Mouse (Mus musculus): ENCODE measurements around the gene Tbck. TPM values are rescaled to one million over a fixed set of nuclear protein-coding genes. Genes with fewer than 3 reads are reported as not detected.

The Tbck gene
- total RNA-seq, 2 experiments from 2014 or later, result 8.2 to 8.9 TPM

DNA sequence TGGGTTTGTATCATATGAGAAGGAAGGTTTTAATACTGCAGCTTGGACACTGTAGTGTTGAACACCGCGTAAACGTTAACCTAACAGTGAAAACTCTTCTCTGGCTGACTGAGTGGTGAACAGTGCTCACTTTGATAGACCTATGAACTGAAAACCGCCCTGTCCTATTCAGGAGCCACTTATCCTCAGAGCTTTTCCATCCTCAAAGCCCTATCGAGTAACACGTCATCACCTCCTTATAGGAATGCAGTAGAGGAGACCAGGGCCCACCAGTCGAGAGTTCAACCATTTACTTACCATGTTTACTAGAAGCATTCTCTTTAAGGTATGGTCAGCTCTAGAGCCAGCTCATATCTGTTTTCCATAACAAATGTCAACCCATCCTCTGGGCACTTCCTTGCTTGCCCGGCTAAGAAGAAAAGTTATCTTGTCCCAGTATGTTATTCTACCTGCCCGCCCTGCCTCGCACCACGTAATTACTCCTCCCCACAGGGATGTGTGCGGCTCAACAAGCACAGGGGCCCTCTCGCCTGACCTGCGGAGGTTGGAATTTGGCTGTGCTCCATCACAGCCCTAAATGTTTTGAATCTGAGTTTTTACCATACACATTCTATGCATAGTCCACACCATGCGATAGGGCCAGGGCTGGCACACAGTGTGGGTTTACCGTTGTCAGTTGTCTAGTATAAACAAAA, 147.4 kb downstream of the Tbck start:
- DNase-seq, result no peak

DNA sequence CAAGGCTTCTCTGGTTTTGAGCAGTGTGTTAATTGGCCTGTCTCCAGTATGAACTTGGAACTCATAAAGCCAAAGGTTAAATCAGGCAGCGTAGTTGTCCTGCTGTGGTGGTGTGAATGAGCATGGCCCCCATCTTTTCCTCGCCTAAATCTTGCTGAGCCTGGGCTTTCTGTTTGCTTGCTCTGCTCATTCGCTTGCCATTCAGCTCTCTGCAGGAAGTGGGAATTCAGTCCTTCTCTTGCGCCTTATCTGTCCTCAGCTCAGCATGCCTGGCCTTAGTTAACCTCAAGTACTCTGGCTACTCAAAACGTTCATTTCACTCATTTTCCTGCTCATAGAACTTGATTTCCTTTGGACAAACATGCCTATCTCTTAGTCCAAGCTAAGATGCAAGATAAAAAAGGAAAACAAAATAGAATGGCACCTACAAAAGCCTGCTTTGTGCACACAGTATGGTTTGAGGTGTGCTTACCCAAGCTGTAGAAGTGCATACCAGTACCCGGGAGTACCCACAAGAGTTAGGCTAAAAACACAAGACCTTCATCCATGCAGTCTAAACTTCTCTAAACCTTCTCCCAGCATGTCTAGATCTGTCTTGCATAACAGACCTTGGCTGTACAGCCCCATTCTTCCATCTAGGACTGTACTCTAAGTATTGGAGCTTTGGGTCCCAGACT, 151.3 kb downstream of the Tbck start:
- DNase-seq, result no peak

DNA sequence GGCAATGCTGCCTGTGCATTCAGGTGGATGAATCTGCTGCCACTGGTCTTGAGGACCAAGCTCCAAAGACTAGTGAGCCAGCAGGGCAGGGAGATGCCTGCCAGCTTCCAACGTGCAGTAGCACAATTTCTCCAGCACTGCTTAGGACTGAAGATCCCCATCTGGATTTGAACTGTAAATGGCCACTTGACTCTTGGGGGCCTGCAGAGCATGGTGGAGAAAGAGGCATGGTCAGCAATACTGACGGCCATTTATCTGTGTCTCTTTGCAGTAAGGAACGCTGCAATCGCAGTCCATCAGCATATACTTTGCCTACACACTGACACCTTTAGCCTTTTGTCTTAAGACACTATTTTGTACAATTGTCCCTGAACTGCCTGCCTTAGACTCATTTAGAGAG, 153.2 kb downstream of the Tbck start:
- DNase-seq, result no peak

DNA sequence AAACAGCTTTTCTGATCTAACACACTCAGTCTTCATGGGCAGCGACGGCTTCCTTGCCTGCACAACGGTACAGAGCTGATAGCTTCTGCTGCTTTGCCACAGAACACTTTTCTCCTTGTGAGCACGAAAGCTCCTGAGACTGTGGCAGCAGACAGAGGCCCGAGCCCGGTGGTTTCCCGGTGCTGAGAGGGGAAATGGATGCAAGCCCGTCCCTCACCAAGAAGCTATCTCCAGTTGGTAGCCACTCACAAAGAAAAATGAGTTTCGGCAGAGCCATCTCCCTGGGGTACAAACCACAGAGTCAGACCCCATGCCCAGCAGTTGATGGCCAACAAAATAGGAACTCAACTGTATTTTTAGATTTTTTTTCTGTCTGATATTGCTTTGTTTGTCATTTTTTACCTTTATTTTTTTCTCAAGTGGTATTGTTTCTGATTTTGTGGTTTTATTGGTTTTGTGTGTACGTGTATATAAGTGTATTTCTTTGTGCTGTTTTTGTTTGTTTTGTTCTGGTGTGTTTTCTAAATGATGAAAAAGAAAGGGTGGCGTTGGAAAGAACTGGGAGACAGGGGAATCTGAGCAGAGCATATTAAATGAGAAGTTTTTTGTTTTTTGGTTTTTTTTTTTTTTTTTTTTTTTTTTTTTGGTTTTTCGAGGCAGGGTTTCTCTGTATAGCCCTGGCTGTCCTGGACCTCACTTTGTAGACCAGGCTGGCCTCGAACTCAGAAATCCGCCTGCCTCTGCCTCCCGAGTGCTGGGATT, 154.9 kb downstream of the Tbck start:
- DNase-seq, result no peak

DNA sequence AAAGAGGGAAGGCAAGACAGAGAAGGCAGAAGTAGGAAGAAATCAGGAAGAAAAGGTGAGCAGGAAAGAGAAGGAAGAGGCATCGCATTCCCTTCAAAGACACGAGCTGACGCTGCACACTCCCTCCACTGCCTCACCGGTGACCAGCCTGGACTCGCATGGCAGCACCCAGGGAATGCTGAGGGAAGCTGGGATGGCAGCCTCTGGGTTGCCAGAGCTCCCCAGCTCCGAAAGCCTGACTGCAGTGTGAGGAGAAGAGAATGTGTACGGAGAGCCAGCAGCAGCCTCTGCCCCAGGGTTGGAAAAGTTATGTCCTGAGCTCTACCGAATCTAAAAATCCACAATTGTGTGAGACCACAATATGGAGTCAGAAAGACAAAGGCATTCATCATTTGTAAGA, 155.6 kb downstream of the Tbck start:
- DNase-seq, result no peak

DNA sequence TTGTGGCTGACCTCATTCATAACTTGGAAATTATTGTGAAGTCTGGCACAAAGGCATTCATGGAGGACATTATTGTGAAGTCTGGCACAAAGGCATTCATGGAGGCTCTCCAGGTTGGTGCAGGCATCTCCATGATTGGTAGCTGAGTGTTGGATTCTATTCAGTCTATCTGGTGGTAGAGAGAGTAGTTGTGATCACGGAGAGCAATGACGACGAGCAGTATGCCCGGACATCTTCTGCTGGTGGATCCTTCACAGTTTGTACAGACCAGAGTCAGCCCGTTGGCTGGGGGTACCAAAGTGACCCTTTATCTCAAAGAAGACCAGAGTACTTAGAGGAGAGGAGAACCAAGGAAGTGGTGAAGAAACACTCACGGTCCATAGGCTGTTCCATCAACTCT, 158.7 kb downstream of the Tbck start:
- no peak for DNase-seq

DNA sequence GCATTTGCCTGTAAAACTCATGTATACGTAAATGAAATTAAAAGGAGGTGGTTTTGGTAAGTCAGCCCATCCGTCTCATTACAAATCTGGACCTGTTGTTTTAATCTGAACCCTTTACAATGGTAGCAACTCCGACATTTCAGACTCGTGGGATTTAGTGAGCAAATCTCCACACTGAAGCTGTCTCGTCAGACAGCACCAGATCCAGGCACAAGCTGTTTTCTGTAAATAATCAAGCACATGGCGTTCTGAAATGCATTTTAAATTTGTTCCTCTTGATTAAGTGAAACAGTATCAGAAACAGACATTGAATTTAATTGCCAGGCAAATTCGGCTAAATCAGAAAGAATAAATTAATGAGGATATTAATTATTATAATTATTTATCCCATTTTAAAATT, 165.7 kb downstream of the Tbck start:
- no peak for DNase-seq

DNA sequence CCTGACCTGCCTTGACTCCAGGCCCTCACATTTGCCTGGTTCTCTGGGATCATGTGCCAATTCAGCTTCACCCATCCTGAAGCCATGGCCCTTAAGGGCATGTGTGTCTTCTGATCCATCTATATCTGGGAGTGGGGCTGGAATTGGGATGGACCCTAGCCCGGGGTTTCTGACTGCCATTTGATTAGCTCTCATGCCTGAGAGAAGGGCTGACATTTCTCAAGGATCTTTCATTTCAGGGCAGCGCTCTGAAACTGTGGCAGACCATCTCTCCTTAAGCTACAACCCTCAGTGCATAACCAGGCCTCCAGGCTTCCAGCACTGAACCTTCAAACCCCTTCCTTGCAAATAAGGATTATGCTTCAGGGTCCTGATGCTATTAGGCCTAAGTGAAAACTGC, 166.5 kb downstream of the Tbck start:
- DNase-seq, result no peak

DNA sequence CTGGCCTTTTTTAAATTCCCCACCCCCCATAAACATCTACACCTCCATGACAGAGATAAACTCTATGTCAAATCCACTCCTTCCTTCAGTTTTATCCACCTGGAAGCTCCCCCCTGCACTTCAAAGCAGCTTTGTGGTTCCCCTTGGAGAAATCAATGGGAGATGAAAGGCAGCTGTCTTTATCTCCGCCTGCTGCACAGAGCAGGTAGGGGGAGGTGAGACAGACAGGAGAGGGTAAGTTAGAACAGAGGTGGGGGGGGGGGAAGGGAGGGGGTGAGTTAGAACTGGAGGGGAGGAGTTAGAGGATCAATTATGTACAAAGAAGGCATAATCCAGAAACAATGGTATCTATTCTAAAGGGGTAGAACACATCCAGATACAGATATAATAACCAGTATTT, 167.5 kb downstream of the Tbck start:
- no peak for DNase-seq

DNA sequence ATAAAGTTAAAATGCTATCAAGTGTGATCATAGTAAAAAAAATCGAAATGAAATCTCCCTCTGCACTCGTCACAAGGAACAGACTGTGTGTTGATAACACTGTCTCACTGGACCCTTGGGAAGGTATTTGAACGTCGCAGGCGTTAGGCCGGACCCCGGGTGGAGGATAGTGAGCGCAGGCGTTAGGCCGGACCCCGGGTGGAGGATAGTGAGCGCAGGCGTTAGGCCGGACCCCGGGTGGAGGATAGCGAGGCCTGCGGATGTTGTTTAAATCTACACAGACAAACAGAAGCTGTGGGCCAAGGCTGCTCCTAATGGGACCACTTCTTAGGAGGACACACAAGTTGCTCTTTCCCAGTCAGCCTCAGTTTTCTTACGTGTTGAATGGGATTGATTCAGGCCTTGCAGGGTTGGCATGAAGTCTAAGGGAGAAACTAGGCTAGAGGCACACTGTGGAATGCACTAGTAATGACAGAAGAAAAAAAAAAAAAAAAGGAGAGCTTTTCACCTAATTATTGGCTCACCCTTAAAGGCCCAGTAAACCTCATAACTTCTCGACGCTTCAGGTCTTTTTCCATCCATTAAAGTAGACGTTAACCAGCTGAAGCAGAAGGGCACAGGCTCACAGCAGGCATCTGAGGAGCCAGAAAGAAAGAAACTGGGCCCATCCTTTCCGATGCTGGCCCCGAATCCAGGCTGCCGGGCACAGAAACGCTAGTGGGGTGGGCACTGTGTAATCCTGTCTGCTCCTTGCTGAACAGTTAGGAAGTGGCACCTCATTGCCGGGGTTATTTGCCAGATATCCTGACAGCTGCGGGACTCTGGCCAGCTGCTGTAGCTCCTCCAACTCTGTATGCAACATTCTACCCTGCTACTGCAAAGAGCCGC, 168.1 kb downstream of the Tbck start:
- DNase-seq, result no peak

DNA sequence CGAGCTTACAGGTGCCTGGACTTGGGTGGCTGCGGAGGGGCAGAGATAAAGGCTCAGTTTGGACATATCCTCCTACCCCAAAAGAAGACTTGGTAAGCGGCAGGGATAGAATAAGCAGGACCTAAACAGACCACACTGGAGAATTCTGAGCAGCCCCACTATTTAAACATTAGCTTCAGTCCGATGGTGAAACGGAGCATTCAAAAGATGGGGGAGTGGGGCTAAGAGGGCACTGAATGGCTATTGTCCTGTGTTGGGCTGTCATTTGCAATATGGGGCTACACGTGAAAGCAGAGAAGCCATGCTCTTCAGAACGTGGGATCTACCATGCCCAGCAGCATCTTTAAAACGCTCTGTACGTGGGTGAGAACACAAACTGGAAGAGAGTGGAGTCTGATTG, 170.3 kb downstream of the Tbck start:
- no peak for DNase-seq

DNA sequence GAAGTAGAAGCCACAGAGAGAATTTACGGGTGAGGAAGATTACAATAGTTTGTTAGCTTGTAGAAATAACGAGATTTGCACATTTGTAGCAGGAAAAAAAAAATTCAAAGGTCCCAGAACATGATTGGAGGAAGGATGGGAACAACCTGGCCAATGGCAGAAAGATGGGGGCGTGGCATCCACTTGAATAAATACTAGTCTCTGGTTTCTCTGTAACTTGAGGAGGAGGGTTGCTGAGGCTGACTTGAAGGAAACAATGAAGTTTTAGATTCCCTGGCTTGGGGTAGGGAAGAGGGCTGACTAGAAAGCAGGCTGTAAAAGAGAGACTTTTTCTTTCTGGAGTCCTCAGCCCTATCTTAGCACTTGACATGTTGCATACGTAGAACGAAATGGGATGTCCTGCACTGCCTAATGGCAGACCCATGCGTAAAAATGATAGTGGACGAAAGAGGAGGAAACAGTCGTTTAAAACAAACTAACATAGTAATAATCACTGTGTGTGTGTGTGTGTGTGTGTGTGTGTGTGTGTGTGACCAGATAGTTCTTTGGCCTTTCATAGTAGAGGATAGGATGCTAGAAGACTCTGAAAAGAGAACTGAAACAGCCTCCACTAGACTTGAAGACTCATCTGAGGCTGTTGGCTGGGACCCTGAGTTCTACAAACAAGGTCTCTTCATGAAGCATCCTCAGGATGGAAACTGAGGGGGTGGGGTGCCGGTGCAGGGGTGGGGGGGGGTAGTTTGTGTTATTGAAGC, 171.7 kb downstream of the Tbck start:
- no peak for DNase-seq

DNA sequence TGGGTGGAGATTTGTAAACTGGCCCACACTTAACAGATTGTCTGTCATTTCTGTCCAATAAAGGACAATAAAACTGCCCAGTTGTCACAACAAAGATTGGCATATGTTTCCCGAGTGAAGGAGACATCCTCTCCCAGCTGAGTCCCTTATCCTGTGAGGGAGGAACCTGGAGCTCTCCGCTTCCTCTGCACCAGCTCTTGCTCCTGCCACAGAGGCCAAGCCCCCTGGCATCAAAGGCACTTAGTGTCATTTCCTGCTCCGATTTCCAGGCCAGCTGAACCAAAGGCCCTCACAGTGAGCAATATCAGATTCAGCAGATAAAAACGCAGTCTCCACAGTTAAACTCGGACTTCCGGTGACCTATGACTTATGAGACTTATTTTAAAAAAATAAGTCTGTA, 172.7 kb downstream of the Tbck start:
- no peak for DNase-seq

DNA sequence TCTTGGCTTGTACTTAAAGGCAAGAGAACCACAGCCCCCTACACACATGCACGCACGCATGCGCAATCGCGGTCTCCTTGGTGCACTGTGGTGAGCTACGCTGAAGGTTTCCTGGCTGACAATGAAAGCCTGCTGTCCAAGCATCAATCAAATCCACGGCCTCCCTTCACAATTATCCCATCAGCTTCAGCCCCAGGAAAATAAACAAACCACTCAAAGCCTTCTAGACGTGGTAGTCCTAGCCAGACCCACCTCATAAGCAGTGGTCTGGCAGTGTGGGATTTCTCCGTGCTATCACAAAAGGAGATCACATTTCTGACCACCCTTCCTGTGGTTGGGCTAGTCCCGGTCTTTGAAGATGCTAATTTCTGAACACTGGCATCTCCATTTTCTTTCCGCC, 174.9 kb downstream of the Tbck start:
- no peak for DNase-seq

DNA sequence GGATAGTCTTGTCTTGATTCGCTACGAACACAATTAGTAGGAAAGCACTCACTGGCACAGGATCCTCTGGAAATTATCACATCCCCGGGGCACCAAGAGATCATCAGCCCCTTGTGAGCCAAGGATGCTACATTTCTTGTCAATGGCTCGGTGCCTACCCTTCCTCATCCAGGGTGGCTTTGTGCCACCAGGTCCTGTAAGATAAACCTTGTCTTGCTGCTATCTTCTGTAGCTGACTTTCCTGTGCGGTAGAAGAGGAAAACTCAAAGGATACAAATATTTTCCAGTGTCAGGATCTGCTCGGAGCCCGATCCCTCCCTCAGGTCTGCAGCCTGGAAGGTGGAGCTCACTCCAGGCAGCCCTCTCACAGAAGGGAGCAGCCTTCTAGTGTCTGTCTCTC, 175.6 kb downstream of the Tbck start:
- no peak for DNase-seq

DNA sequence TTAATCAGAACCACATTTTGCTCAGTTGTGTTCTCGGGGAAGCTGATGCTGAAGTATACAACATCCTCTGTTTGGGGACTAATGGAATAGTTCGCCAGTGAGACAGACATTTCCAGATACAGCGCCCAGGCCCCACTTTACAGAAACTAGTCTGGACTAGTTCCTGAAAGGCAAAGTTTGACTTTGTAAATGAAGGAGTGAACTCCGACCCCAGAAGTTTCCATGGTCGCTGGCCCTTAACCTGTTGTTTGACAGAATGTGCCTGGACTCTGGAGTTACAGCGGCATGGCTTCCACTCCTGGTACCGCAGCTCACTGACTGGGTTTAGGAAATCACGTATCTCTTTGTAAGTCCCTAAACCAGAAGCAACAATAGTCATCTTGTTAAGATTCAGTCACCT, 176.9 kb downstream of the Tbck start:
- no peak for DNase-seq

DNA sequence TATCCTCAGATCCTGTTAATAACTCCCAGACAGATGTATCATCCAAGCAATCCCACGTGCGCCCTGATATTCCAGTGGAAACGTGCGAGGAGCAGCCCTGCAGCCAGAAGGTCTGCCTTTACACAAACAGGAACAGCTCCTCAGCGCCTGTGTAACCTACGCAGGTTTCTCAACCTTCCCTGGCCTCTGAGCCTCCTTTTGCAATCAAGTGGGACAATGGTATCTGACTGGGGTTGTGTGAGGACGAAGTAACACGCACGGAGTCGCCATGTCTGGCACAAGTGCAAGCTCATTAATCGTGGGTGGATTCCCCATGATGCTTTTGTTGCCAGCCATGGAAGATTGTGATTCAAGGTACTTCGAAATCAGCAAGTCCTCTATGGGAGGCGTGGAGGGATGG, 179.9 kb downstream of the Tbck start:
- DNase-seq, result no peak

DNA sequence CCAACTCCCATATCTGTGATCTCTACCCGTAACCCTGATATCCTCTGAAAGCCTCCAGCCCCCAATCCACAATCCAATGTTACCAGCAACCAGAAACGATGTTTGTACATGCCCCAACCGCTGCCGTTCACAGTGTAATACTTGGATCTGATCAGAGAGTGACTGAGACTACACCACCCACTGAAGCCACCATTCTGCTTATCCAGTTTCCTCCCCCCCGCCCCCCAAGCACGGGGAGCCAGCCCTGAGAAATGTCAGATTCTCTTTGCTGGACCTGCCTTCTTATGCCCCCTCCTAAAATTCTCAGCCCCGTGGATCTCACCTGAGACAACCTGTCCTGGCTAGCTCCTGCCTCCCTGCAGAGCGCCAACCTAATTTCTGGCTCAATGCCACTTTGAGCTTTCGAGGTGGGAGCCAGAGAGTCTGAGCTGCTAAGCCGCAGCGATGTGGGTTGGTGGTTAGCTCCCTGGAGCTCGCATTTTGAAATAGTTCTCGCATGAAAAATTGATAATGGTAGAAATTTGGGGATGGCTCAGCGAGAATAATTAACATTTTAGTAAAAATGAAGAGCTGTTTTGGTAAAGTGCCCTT, 180.5 kb downstream of the Tbck start:
- no peak for DNase-seq

DNA sequence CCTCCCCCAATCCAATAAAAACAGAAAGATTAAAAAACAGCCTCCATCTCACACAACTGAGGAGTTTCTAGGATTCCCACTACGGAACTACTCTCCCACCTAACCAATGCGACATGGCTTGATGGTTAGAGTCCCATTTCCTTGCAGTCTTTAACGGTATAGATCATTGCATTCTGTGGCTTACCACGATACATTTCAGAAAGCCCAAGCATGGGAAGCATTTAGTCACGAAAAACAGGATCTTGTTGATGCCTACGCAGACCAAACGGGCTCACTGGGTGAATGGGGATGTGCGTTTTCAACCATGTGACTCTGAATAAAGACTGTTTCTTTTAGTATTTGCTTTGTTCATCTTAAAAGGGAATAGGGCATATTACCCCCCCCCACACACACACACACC, 181.0 kb downstream of the Tbck start:
- DNase-seq, result no peak

DNA sequence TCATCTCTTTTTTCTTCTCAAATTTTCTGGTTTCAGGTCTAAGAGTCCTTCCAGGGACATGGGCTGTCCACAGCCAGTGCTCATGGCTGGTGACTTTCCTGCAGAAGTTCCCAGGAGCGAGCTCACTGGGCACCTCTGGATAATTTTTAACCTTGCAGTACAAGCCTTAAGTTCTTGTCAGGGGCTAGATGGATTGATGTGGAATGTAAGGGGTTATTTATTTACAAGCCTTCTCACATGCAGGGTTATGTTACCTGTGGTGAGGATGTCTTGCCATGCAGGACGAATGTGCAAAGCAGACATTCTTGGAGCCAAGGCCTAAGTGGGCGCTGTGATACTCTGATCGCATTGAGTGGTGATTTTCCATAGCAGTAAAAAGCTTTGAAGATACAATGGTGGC, 181.7 kb downstream of the Tbck start:
- no peak for DNase-seq

DNA sequence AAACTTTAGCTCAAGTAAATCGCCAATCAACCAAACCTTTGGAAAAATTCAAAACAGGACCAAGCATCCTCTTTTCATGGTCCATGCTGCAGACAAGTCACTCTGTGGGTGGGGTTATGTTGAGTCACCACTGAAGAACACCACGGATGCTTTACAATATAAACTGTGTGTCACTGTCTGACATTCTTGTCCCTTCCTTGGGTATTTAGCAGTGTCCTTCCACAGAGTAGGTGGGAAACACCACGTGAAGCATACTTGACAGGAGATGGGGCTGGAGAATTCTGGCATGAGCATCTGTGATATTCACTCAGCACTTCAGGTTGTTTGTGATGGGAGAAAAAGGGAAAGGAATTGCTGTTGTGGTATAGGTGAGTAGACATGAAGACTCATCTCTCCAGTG, 183.0 kb downstream of the Tbck start:
- DNase-seq, result no peak
